Mouse (Mus musculus): ENCODE measurements around the gene Hdac7.

Gene Hdac7

DNA sequence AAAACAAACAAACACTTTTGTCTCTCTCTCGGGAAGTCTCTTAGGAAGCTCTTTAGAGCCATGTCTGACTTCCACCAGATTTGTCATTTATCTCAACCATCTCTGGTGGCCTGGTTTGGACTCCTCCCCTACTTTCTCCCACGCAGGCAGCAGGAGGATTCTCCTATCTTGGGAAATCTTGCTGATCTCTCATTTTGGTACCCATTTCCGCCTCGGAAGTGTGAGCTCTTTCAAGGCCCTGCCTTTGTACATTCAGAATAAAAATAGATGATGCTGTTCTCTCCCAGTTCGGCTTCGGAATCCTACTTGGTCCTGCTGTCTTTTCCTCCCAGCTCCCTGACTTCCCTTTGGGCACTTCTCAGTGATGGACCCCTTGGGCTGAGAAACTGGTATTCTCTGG is 10.2 kb upstream of the Hdac7 start:
- DNase-seq (ENCODE audit: low read depth) = no peak

DNA sequence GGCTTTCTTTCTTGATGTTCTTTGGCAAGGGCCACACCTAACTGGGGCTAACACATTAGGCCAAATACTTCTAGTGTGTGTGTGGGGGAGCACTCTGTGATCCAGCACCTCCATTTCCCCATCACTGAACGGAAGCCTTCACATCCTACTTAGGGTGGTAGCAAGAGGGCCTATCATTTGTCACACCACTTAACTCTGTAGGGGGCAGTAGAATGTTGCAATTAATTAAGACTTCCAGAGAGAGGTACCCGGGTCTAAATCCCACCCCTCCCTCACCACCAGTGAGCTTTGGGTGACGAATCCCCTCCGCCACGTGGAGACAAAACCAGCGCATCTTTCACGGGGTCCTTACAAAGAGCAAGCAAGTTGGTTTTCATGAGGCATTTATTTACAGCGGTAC is 9.8 kb upstream of the Hdac7 start:
- DNase-seq (ENCODE audit: low read depth) = no peak

DNA sequence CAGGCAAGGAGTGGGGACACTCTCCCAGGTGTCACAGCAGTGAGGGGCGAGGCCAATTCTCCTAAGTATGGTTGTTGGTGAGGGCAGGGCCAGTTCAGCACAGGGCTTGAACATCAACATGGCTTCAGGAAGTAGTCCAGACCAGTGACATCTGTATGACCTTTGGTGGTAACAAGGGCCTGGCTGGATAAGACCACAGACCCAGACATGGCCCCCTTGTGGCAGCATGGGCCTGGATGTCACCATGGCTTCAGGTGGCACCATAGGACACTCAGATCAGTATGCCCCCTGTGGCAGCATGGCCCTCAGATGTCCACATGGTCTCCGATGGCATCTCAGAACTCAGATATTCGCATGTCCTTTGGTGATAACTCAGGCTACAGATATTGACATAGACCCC is 8.0 kb upstream of the Hdac7 start:
- no peak for DNase-seq (ENCODE audit: low read depth)

DNA sequence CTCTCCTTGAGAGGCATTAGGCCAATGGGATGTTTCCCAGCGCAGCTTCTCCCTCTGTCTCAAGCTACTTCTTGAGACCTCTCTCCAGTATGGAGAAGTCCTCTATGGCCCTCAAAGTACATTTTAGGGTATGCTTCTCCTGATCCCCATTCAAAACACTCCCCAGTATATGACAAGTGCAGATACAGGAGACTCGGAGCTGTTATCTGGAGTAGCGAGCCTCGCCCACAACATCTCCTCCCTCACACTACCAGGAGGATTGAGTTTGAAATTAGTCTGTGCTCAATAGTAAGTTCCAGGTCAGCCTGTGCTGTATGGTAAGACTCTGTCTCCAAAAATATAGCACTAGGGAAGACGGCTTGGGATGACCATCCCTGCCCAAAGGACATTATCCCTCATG is 6.7 kb upstream of the Hdac7 start:
- DNase-seq (ENCODE audit: low read depth) = no peak

DNA sequence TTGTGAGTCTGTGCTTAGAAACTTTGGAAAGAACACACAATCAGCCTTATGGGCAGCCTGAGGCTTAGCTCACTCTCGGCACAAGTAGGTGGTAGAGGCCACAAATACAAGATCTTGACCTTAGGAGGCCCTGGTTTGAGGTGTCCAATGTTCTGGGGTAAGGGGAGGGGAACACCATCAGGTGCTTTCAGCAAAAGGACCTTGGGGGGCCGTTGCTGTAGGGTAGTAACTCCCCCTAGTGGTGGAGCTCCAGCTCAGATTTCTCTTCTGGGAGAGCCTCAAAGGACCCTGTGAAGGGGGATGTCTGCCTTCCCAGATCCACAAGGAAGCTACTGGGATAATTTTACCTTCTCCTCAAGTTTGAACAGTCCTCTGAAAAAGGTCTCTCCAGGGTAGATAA is 6.1 kb upstream of the Hdac7 start:
- no peak for DNase-seq (ENCODE audit: low read depth)

DNA sequence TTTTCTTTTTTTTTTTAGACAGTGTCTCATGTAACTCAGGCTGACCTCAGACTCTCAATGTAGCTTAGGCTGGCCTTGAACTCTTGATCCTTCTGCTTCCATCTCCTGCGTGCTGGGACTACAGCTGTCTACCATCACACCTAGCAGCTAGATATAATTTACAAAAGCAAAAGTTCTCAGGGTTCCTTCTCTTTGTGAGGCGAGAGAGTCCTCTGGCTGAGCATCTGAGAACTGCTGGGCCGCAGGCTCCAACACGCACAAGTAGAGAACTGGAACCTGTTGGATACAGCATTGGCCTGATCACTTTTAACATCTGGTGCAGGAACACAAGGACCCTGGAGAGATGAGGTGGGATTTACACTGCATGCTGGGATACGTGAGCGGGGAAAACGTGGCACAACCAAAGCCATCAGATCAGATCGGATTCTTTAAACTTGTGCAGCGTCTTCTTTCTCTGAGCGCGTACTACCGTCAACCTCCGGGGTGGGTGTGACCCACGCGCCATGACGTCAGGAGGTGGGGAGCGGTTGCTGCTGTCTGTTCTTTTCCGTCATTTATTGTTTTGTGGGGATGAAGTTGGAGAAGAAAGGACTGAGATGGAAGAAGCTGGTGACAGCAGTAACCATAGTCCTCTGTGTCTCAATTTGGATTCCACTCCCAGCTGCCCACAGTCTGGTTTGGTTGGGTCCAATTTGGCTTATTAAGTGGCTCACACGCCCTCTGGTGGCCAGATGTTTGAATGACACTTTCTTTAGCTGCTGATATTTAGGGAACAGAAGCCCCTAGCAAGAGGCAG is 5.0 kb upstream of the Hdac7 start:
- DNase-seq (ENCODE audit: low read depth) = peak; percentile 96

DNA sequence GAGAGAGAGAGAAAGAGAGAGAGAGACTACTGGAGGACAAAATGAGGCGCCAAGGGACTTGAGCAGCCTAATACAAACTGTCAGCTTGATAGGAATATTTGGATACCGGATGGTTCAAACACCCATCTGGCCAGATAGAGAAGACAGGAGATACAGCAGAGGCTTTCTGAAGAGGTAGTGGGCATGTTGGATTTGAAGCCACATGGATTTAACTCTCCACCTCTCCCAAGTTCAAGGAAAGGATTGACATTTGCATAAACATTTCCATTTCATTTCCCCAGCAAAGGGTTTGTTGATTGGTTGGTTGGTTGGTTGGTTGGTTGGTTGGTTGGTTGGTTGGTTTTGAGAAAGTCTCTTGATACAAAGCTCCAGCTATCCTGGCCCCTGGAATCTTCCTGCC is 3.6 kb upstream of the Hdac7 start:
- no peak for DNase-seq (ENCODE audit: low read depth)

DNA sequence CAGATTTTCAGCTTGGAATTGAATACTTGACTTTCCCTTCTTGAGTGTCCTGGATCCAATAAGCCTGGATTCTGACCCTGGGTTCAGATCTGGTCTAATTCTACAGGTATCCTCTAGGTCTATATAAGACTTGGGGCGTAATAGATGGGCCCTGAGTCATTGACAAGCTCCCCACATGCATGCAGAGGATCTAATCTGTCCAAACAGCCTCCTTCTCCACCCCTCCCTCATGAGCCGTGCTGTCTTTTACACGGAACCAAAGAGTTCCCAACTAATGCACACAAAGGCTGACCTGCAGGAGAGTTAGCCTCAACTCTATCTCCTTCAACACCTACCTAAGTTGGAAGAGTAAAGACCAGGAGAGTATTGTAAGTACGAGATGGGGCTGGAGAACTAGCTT is 3.0 kb upstream of the Hdac7 start:
- no peak for DNase-seq (ENCODE audit: low read depth)

DNA sequence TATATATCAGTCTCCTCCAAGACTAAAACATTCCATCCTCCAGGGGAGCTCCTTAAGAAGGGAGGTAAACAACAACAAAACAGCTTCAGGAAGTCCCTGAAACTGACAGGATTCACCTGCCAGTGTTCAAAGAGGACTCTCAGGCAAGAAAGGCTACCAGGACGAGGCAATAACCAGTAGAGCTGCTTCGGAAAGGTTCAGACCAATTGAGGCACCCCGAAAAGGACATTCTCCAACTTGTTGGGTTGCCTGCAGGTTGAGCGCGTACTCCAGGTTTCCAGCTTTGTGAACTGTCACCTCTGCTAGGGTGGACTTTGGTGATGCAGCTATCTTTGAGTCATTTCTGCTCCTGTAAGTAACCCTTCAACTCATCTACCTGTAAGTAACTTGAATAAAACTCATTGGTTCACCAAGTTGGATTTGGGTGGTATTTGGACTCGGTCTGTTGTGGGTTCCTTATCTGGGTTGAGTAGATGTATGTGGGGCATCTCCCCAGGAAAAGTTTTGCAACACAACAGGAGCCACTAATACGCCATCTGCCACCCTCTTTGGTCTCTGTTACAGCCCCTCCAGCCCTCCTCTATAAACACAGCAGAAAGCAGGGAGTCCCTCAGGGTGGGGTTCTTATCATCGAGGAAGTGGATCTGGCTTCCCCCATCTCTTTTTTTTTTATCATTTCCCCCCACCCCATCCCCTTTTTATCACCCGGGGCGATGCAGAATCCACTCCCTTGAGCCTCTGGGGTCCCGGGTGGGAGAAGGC is 2.0 kb upstream of the Hdac7 start:
- DNase-seq (ENCODE audit: low read depth) = no peak

DNA sequence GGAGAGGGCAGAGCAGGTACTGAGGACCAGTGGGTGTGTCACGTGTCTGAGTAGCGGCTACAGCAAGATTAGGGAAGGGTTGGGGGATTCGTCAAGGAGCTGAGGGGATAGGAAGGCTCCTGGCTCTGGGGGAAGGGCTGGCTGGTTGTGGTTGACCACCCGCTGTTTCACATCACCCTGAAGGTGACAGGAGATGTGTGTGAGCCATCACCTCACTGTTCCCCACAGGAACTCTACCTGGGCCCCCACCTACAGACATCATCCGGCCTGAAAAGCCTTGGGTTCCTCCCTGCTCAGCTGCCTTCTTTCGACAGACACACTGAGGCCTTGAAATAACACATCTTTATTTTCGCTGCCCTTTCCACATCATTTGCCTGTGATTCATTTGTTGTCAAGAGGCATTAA is 1.1 kb downstream of the Hdac7 start:
- DNase-seq (ENCODE audit: low read depth) = no peak

DNA sequence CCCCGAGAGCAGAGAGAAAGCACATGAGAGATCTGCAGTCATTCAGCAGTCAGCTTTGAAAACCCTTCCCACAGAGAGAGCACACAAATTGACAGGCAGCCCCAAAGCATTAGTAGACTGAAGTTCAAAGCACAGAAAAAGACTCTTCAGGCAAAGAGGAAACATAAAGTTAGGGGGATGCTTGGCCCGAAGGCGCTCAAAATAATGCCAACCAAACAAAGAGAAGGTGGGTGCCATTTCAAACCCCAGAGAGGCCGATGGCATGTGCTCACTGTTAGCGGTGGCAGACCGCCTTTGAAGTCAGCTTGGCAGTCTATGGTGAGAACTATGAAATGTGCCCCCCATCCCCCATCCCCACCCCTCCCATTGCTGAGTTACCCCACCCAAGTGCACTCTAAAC is 2.2 kb downstream of the Hdac7 start:
- no peak for DNase-seq (ENCODE audit: low read depth)

DNA sequence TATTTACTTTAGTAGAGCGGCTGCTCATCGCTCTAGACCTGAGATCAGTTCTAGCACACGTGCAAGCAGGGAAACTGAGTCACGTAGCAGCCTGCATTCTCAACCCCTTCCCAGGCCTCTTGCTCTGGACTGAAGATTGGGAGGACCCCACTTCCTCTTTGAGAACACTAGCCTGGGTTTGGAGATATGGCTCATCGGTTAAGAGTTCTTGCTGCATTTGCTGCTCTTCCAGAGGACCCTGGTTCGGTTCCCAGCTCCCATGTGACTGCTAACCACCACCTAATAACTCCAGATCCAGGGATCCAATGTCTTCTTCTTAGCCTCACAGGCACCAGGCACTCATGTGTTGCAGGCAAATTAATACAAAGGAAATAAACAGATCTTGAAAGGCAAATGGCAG is 2.9 kb downstream of the Hdac7 start:
- DNase-seq (ENCODE audit: low read depth) = no peak

DNA sequence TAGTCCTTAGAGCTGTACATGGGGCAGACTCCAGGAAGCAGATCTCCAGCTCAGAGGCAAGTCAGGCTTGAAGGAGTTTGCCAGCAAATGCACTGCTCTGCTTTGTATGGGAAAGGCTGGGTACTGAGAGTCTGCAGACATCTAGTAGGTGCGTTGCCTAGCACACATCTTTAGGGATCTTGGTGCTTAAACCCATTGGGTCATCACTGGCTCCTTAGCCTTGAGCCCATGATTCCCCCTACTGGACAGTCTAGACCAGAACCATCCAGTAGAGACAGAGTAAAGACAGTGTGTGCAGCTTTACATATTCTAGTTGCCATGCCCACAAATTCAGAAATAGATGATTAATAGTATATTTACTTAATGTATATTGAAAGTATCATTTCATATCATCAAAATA is 3.5 kb downstream of the Hdac7 start:
- no peak for DNase-seq (ENCODE audit: low read depth)

DNA sequence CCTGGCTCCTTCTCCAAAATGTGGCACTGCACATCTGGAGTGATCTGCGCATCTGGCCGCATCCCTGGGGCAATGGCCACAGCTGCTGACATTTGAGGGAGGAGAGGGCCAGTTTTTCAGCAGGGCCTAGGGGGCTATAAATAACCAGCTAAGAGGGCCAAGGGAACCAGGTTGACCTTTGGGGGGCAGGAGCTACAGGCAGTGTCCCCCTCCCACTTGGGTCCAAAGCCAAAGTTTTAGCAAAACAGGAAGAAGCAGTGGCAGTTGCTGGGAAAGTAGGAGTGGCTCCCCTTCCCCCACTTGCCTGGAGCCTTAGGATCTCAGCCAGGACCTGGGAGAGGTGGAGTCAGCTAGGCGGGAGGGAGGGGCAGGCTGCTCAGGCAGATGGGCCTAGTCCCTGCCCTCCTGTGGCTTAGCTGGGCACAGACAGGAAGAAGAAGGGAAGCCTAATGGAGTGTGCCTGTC is 4.3 kb downstream of the Hdac7 start:
- no peak for DNase-seq (ENCODE audit: low read depth)

DNA sequence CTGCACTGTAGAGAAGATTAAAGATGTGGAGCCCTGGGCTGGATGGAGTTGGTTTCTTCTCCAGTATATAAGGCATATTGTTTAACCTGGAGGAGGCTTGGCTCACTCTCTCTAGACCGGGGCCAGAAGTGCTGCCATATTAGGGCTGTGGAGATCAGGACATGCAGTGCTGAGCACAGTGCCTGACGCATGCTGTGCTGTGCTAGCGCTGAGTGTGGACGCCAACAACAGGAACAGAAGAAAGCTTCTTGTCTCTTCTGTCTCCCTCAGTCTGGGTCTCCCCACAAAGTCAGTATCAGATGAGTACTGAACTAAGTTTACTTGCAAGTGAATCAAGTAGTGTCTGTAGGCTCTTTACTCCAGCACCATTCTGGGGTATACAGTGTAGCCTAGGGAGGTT is 4.8 kb downstream of the Hdac7 start:
- no peak for DNase-seq (ENCODE audit: low read depth)

DNA sequence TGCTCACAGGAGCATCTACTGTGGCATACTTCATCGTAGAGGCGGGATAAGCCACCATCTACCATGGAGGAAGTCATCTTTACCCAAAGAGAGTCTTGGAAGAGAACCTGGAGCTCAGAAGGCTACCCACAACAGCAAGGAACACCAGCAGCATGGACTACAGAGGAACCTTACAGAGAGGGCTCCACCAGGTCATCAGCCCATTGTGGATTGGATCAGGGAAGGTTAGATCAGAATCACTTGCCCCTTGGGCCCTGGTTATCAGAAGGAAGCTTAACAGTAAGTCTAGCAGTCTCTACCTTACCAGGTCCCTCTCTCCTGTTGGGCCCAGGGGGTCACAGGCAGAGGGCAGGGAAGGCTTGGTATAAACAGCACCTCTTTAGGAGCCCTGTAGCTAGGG is 5.3 kb downstream of the Hdac7 start:
- DNase-seq (ENCODE audit: low read depth) = no peak

DNA sequence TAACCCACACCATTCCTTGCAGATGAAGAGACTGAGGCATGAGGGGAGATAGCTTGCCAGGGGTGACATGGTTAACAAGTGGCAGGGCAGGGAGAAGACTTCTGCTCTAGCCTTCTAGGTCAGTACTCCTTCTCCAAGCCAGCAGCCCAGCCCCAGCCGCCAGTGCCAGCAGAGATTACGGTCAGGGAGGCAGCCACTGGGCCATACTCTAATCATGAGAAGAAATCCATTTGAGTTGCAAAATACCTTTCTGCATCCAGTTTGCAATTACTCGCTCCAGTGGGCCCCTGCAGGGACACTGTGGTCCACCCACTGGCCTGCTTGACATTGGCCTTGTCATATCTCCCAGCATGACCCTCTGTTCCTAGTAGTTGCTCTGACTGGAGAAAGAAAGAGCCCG is 5.9 kb downstream of the Hdac7 start:
- no peak for DNase-seq (ENCODE audit: low read depth)

DNA sequence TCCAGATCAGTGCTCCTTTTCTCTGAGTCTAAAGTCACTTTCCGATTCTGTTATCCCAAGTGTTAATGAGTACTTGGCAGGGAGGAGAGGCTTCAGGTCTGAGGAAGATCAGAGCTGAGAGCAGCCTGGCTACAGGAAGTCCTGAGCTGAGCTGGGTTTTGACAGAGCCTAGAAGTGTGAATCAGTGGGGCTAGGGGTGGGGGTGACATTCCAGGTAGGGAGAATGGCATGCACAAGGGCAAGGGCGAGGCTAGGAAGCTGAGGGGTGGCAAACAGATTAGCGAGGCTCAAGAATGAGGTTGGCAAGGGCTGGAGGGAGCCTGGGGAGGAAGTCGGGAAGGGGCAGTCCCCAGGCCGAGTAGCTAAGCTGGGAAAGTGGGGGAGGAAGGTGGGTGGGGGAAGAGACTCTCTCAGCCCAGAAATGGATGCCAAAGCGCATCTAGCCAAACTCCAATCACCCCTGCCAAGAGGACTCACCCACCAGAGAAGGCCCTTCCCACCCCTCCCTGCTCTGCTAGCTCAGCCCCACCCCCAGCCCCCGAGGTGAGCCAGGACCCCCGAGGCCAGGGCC is 6.7 kb downstream of the Hdac7 start:
- no peak for DNase-seq (ENCODE audit: low read depth)

DNA sequence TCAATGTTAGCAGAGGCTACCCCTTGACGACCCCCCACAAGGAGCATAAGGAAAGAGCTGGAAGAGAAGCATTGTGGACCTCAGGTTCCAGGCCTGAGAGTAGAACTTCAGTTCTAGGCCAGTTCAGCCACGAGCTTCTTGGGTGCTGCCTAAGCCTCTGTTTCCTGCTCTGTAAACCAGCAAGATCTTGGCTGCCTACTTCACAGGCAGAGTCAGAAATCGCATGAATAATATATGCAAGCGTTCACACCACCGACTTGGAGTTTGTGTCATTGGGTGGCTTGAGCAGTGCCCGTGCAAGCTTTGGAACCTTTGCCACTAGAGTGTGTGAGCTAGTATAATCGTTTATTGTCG is 7.4 kb downstream of the Hdac7 start:
- no peak for DNase-seq (ENCODE audit: low read depth)

DNA sequence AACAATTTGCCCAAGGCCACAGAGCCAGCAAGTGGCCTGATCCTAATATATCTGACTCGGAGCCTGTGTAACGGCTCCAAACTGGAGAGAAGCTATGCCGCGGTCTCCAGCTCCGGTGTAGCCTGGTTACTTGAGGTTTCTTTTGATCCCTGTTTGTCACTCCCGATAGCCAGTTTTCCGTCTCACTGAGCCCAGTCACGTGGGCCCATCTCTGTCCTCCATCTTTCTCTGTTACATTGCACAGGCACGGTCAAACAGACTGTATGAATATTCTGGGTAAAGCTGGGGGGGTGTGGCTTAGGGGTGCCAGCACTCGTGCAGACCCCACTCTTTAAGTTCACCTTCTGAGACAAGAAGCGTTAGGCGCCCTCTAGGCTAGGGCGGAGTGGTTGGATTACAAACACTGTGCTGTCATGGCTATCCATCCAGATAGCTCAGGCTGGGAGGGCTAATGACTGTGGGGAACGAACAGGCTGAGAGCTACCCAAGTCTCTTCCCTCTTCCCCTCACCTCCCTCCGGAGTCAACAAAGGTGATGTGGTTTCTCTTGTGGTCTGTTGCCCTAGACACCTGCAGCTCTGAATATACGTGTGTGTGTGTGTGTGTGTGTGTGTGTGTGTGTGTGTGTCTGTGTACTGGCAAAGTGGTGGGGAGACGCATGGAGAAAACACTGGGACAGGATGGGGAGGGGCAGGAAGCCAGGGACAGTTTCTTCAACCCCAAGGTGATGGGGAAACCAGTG is 8.0 kb downstream of the Hdac7 start:
- no peak for DNase-seq (ENCODE audit: low read depth)

DNA sequence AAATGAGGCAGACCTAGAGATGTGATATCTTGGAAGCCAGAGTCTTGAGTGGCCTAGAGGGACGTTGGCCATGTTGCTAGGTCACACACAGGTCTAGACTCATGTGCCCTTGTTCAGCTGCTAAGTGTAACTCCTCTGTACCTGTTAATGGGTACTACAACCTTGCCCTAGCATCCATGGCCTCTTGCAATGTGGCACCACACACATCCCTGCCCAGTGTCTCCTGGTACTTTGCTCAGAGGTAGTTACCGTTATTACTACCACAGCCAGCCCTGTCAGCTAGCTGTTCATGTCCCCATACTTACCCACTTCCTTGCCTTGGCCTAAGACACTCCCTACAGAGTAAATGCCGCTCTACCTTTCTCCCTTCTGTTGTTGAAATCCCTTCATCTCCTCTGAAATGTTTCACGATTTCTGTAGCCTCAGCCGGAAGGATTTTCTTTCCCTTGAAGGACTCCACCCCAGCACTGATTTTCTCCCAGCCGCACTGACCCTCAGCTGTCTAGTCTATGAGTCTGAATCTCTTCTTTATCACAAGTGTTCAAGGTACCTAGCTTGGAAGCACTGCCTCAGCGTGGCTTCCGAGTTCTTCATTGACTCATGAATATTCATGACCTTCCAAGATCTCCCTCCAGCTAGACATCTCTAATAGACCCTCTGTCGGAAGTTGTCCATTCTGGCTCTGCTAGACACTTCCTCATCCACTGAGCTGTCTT is 11.4 kb downstream of the Hdac7 start:
- no peak for DNase-seq (ENCODE audit: low read depth)

DNA sequence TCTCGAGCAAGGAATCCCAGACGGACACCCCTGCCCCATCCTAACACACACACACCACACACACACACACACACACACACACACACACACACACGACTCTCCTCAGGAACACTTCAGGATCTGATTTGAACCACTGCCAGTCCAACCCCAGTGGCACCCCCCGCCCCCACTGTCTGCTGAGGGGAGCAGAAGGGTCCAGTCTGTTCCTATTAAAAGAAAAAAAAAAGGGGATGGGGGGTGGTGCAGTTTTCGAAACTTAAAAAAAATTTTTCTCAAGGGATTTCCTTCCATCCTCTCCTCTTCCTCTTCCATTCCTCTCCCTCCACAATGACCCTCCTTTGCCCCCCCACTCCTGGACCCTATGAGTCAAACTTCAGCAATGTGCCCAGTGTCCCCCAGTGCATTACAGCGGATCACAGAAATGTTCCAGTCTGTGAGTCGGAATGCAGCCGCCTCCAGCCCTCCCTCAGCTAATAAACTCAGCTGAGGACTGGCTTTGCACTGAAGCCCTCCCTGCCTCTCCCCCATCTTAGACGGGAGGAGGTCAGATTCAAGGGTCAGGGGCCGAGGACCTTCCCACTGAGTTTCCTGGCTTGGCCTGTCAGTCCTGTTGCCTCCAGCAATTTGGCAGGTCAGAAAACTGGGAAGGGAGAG is 12.2 kb downstream of the Hdac7 start:
- DNase-seq (ENCODE audit: low read depth) = no peak

Data from c-Kit-positive CD71-negative TER-119-negative erythroid progenitor cells, embryonic 14.5 days (primary cell).